Mouse (Mus musculus) megakaryocyte, adult 5-6 weeks (primary cell): ENCODE data around the gene Nop9. TPM values are rescaled to one million over a fixed set of nuclear protein-coding genes. Genes with fewer than 3 reads are reported as not detected.
"Not testable (repeated sequence)": the region's sequence is repeated elsewhere in the genome, so short reads cannot be mapped to it uniquely, and the experiment has no call there.

Experiments used
- ATAC-seq: 2 replicates; pipeline ENCODE4 v1.8.0; 2016; ENCODE audit warnings: mild to moderate bottlenecking, inconsistent platforms; ENCODE audit not compliant: poor library complexity, severe bottlenecking
- total RNA-seq, 2 experiments: library from RNA; stranded (forward) in 1 of 2; stranded (reverse) in 1 of 2; fragments of 153-499, 151-499 nt in 1 of 2; fragments of 221-1000, 200-1000 nt in 1 of 2; gene quantifications; 2 replicates each; pipeline versions ENCODE4 v1.2.3 to v1.2.4; 2015 to 2017

The Nop9 gene
- total RNA-seq, 2 experiments from 2014 or later = 10.4 to 11.7 TPM

GRCm38 (mm10) chr14:55727889-55728685 lies 17.4 kb upstream of the Nop9 start:
- peak; percentile 66 for ATAC-seq

- no peak for ATAC-seq
These were observed 15.4 kb upstream of the Nop9 start for GRCm38 (mm10) chr14:55730116-55730515.

DNA sequence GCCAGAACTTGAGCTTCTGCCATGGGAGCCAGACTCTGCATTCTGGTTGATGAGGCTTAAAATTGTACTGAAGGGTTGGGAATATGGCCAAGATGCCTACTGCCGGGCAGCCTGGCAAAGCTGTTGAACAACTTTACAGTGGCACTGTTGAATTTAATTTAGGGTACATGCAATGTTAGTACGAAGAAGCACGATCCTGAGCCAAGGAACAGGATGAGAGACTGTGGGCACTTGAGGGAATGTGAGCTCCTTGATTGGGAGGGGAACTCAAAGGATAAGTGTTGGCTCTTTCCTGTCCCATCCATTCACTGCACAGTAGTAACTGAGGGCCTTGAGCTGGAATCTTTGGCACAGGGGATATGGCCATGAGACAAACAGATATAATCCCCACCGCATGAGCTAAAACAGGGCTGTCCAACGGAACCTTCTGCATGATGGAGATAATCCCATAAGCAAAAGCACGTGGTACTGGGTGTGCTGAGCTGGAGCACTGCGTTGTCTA lies 14.9 kb upstream of the Nop9 start:
- ATAC-seq = no peak

- no peak for ATAC-seq
These were observed 11.6 kb upstream of the Nop9 start for GRCm38 (mm10) chr14:55733889-55734288.

DNA sequence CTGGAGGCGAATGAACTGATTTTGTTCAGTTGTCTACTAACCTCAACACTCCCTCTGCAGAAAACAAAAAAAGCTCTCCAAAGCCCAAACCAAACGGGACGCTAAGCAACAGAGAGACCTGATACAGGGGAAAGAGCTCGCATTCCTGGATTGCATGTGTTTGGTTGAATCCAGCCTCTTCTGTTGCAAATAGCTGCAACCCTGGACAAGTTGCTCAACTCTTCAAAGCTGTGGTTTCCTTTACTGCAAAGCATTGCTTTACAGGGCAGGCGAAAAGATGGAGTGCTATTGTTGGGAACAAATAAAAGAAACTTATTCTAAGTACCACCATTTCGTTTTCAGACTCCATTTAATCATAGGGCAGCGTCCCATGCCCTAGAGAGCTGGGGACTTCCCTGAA lies 10.6 kb upstream of the Nop9 start:
- no peak for ATAC-seq

GRCm38 (mm10) chr14:55735334-55735733 lies 10.2 kb upstream of the Nop9 start:
- no peak for ATAC-seq

DNA sequence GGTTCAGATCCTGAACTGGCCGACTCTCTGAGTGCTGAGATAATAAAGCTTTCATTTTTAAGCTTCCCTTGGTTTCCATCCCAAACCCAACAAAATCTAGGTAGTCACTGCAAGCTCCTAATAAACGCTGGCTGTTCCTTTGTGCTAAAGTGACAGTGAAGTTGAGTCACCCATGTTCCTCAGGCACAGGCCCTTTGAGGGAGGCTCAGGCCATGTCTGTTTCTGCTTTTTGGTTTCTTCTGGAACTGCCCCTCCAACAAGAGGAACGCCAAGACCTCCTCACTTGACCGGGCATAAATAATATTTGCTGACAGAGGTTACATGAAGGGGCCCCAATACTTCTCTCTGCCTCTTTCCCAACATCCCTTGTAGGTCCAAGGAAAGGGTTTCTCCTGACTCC lies 9.7 kb upstream of the Nop9 start:
- ATAC-seq = peak; percentile 51; the same call in 1 of the 2 replicates

DNA sequence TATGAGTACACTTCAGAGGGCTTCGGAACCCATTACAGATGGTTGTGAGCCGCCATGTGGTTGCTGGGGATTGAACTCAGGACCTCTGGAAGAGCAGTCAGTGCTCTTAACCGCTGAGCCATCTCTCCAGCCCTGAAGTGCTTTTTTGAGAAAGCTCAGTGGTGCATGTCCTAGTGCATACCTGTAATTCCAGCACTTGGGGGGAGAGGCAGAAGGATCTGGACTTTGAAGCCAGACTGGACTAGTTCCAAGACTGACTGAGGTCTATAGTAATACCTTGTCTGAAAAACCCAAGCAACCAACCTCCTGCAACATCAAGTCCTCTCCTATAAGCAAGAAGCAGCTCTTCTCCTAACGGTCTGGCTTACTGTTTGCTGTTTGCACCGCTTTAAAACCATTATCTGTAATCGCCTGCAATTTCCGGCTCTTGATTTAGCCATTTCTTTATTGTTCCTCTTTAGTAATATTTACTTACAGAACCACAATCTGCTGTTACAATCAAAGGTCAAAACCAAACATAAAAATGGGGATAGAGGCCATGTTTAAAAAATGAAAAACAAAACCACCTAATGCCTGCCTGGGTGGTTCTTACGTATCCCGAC lies 8.3 kb upstream of the Nop9 start:
- peak; percentile 51 for ATAC-seq

- ATAC-seq = peak; percentile 89
These were observed 1.8 kb upstream of the Nop9 start for GRCm38 (mm10) chr14:55743711-55744110.

GRCm38 (mm10) chr14:55745861-55746237 lies 356 bp downstream of the Nop9 start:
- no peak for ATAC-seq

GRCm38 (mm10) chr14:55747051-55747847 lies 1.8 kb downstream of the Nop9 start:
- ATAC-seq = no peak

DNA sequence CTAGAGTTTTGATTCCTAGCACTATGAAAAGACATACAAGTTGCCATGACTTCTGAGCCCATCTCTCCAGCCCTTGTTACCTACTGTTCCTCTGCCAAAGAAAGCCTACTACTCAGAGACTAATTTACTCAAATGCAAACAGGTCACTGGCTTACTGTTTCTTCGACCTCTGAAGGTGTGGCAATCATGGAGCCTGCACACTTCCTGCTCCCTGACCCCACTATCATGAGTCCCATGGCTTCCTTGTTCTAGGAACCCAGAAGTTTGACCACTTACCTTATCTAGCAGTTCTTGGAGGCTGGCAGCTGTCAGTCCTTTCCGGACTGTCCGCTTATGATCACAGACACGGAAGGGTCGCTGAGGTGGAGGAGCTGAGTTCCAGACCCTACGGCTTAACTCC lies 12.1 kb downstream of the Nop9 start:
- ATAC-seq = no peak

GRCm38 (mm10) chr14:55758363-55758784 lies 12.9 kb downstream of the Nop9 start, which contains the start of gene Cideb:
TSS of gene Cideb (minus strand) at chr14:55758458.
- ATAC-seq = peak; percentile 45; the same call in 1 of the 2 replicates

- ATAC-seq = not testable (repeated sequence)
These were observed 14.7 kb downstream of the Nop9 start for GRCm38 (mm10) chr14:55760156-55760555.

DNA sequence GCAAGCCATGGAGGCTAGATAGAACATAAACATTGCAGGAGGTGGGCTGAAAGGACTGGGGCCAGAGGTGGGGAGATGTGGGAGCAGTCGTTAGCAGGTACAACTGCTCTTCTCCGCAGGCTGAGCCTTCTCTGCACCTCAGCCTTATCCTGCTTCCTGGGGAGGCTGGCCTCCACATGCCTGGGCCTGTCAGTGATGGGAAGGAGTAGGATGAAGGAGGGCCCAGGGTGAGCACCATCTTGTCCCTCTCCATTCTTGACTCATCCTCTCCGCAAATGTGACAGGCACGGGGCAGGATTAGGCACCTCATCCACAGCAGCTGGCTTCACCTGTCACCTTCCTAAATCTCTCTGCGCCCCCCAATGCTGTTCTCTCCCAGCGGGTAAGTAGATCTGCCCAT lies 15.7 kb downstream of the Nop9 start, which contains the start of gene Ltb4r2:
Ltb4r2 (plus strand) TSS at position 266 of the 400 bp plus-strand sequence.
- ATAC-seq = no peak

DNA sequence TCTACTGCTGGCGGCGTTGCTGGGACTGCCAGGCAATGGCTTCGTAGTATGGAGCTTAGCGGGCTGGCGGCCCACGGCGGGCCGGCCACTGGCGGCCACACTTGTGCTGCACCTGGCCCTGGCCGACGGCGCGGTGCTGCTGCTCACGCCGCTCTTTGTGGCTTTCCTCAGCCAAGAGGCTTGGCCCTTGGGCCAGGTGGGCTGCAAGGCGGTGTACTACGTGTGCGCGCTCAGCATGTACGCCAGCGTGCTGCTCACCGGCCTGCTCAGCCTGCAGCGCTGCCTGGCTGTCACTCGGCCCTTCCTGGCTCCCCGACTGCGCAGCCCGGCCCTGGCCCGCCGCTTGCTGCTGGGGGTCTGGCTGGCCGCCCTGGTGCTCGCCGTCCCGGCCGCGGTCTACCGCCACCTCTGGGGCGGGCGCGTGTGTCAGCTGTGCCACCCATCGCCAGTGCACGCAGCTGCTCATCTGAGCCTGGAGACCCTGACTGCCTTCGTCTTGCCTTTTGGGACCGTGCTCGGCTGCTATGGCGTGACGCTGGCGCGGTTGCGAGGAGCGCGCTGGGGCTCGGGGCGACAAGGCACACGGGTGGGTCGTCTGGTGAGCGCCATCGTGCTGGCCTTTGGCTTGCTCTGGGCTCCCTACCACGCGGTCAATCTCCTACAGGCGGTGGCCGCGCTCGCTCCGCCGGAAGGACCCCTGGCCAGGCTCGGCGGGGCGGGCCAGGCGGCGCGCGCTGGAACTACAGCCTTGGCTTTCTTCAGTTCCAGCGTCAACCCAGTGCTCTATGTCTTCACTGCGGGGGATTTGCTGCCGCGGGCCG lies 16.7 kb downstream of the Nop9 start:
- ATAC-seq = peak; percentile 17

GRCm38 (mm10) chr14:55763166-55763565 lies 17.7 kb downstream of the Nop9 start:
- no peak for ATAC-seq

- ATAC-seq = peak; percentile 55
These were observed 20.2 kb downstream of the Nop9 start, which contains the start of gene Ltb4r1 for GRCm38 (mm10) chr14:55765696-55766095. TSS of gene Ltb4r1 (plus strand) at chr14:55765962.

DNA sequence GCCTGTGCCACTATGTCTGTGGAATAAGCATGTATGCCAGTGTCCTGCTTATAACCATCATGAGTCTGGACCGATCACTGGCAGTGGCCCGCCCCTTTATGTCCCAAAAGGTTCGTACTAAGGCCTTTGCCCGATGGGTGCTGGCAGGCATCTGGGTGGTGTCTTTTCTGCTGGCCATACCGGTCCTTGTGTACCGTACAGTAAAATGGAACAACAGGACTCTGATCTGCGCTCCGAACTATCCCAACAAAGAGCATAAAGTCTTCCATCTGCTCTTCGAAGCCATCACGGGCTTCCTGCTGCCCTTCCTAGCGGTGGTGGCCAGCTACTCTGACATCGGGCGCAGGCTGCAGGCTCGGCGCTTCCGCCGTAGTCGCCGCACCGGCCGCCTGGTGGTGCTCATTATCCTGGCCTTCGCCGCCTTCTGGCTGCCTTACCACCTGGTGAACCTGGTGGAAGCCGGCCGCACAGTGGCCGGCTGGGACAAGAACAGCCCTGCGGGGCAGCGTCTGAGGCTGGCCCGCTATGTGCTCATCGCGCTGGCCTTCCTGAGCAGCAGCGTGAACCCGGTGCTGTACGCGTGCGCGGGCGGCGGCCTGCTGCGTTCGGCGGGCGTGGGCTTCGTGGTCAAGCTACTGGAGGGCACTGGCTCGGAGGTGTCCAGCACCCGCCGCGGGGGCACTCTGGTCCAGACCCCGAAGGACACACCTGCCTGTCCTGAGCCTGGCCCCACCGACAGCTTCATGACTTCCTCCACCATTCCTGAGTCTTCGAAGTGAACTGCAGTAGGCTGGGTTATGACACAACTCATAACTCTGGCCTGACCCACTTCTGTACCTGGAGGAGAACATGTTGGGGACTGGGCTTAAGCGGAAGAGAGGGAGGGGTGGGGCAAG lies 22.3 kb downstream of the Nop9 start:
- peak; percentile 41 for ATAC-seq
